Mouse (Mus musculus) erythroblast, embryonic 14.5 days (primary cell): ENCODE measurements around the gene Ptpn13.

Source experiments
- GATA1 ChIP-seq: IDR thresholded peaks from 2 replicates; pipeline ENCODE4 v1.6.1; 2012; ENCODE audit warnings: low read length, inconsistent platforms, mixed read lengths
- TAL1 ChIP-seq: IDR thresholded peaks from 3 replicates; pipeline ENCODE4 v1.6.1; 2012; ENCODE audit warnings: low read length, inconsistent platforms, mixed read lengths

DNA sequence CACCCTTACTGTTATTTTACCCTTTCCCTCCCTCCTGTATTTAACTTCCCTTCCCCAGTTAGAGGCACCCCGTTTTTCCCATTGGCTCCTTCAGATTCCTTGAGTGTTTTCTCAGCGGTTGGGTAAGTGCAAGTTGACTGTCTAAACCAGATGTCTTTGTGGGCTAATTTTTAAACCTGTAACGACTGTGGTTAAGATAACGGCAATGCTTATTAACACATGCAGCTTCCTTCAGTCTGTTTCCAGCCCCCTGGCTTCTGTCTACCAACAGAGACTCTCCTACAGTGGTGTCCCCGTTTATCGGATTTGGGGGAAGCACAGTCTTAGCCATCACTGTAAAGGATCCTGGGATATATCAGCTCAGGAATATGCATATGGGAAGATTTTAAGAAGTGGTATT is 35.9 kb downstream of the Ptpn13 start:
- TF ChIP-seq GATA1: no peak
- no peak for TF ChIP-seq TAL1
